Mouse (Mus musculus) intestine, embryonic 16.5 days (tissue): Measurements from ENCODE around the gene Cdh4. TPM values are rescaled to one million over a fixed set of nuclear protein-coding genes. Genes with fewer than 3 reads are reported as not detected.

Experiments
- ATAC-seq: fragments of 200-750 bp; cut with Nextera tagmentation; 2 replicates; pipeline ENCODE4 v1.8.0; 2017; ENCODE audit warnings: moderate TSS enrichment, moderate library complexity
- H3K27ac ChIP-seq: fragments of 300-500 bp; sonication (generic); 2 replicates; pipeline ENCODE4 v1.5.1; 2014; ENCODE audit warnings: mild to moderate bottlenecking, low read length
- H3K27me3 ChIP-seq: fragments of 300-500 bp; sonication (generic); replicated peaks from 2 replicates; pipeline ENCODE4 v1.6.1; 2014; ENCODE audit warnings: low read length, control low read depth, mixed read lengths; ENCODE audit not compliant: control insufficient read depth, insufficient read depth
- H3K36me3 ChIP-seq: fragments of 300-500 bp; sonication (generic); 2 replicates; pipeline ENCODE4 v1.6.1; 2014; ENCODE audit warnings: low read length, control low read depth; ENCODE audit not compliant: control insufficient read depth, insufficient read depth
- H3K4me1 ChIP-seq: fragments of 300-500 bp; sonication (generic); 2 replicates; pipeline ENCODE4 v1.6.1; 2014; ENCODE audit warnings: low read length, control low read depth, mixed read lengths; ENCODE audit not compliant: control insufficient read depth, insufficient read depth
- H3K4me2 ChIP-seq: fragments of 300-500 bp; sonication (generic); 2 replicates; pipeline ENCODE4 v1.6.1; 2014; ENCODE audit warnings: low read depth, low read length, control low read depth
- H3K4me3 ChIP-seq: fragments of 300-500 bp; sonication (generic); 2 replicates; pipeline ENCODE4 v1.5.1; 2014; ENCODE audit warnings: mild to moderate bottlenecking, low read length
- H3K9ac ChIP-seq: fragments of 300-500 bp; sonication (generic); 2 replicates; pipeline ENCODE4 v1.6.1; 2014; ENCODE audit warnings: low read depth, low read length
- H3K9me3 ChIP-seq: fragments of 300-500 bp; sonication (generic); 2 replicates; pipeline ENCODE4 v1.6.1; 2016; ENCODE audit warnings: low read length, control low read depth; ENCODE audit not compliant: control insufficient read depth
- WGBS: fragments of 180-500 bp; shearing (Covaris S2); extraction: QIAGEN DNeasy Blood & Tissue Kit; methylation state at CpG from one replicate; pipeline ENCODE4 v1.1.7; 2014; 5-methylcytosine and 5-hydroxymethylcytosine counted together
- polyA plus RNA-seq: library from polyadenylated mRNA; unstranded; fragments of >200 nt; fragmentation: Nextera tagmentation; extraction: Ambion mirVana; gene quantifications from 2 replicates; pipeline ENCODE4 v1.2.1, GENCODE M21; 2015

Cdh4 gene
- polyA plus RNA-seq, 1 experiment from 2014 or later, result 2.2 TPM

DNA sequence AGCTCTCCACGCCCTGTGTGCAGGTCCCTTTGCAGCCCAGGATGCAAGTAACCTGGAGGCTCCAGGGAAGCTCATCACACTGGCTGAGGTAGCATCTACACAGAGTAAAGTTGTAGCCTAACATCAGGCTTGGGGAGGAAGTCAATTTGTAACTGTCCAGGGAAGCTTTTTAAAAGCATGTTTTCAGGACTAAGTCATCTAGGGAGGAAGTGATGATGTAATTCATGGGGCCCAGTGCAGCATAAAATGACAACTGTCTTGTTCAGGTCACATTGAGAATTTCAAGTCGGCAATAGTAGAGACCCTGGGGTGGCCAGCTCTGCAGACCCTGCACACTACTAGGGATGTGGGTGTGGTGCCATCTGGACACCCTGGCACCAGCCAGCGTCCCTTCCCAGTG, 213.3 kb downstream of the Cdh4 start:
- no peak overlapping the region for H3K4me3 ChIP-seq
- no peaks in the 10 kb centered on the region for H3K36me3 ChIP-seq
- no peaks in the 10 kb centered on the region for H3K9me3 ChIP-seq
- H3K9ac ChIP-seq, result no peak overlapping the region
- 77% methylated on average over 3 of the region's 3 CpGs for WGBS
- ATAC-seq, result no peak
- no peak overlapping the region for H3K4me2 ChIP-seq
- no peaks in the 10 kb centered on the region for H3K4me1 ChIP-seq
- no peaks in the 10 kb centered on the region for H3K27me3 ChIP-seq
- H3K27ac ChIP-seq, result no peak overlapping the region

DNA sequence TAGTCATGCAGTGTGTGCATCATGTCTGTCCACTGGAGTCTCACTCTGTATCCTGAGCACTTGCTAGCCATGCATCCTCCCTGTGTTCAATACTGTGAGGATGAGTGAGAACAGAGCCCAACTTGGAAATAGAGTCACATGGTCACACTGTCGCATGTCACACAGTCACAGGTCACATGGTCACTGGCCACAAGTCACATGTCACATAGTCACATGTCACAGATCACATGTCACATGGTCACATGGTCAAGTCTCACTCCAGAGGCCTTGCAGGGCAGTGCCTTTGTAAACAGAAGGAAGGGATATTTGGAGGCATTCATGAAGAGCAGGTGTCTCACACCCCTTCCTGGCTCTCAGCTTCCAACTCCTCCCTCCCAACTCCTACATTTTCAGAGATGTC, 217.0 kb downstream of the Cdh4 start:
- no peak overlapping the region for H3K9ac ChIP-seq
- 90% methylated on average over 1 of the region's 1 CpGs for WGBS
- no peak for ATAC-seq
- no peak overlapping the region for H3K27ac ChIP-seq
- H3K4me3 ChIP-seq, result no peak overlapping the region
- peaks cover 8% of the 10 kb centered on the region; the same call in 1 of the 2 replicates for H3K4me1 ChIP-seq
- no peaks in the 10 kb centered on the region for H3K36me3 ChIP-seq
- H3K27me3 ChIP-seq, result 0 out of 2 replicates have a peak, but pooled peaks cover 3% of the 10 kb centered on the region
- no peak overlapping the region for H3K4me2 ChIP-seq
- peaks cover 3% of the 10 kb centered on the region; the same call in 1 of the 2 replicates for H3K9me3 ChIP-seq

DNA sequence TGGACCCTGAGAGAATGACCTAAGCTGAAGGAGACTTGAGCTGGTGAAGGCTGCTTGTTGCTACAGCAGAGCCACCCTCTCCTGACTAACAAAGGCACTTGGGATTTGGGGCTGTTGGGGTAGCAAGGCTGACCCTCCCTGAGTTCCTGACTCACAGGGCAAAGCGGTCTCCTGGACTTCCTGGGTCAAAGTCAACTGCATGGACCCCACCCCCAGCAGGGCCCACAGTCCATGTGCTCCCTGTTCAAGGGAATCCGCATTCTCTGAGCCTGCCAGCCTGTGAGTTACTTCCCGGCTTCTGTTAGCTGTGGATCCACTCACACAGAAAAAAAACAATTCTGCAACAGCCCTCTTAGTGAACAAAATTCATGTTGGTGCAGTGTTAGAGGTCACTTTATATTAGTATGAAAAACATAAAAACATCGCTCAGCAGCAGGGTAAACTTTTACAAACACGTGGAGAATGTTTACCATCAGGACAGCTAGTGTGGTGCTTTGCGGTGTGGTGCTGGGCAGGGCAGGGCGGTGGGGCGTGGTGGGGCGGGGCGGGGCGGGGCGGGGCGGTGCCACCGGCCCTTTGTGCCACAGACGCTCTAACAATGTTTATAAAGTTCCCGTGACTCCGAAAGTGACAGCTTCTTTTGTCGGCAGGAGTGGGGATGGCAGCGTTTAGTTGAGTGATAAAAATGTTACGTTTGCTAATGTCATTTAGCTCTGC, 219.9 kb downstream of the Cdh4 start:
- H3K27me3 ChIP-seq, result 0 out of 2 replicates have a peak, but pooled peaks cover 3% of the 10 kb centered on the region
- H3K9ac ChIP-seq, result no peak overlapping the region
- ATAC-seq, result peak; percentile 86
- no peaks in the 10 kb centered on the region for H3K36me3 ChIP-seq
- peak overlapping the region; percentile 19 for H3K4me3 ChIP-seq
- H3K4me2 ChIP-seq, result peak overlapping the region; percentile 51
- WGBS, result under 1% methylated on average over 20 of the region's 20 CpGs
- no peak overlapping the region for H3K27ac ChIP-seq
- peaks cover 3% of the 10 kb centered on the region; the same call in 1 of the 2 replicates for H3K9me3 ChIP-seq
- H3K4me1 ChIP-seq, result peaks cover 8% of the 10 kb centered on the region; the same call in 1 of the 2 replicates

DNA sequence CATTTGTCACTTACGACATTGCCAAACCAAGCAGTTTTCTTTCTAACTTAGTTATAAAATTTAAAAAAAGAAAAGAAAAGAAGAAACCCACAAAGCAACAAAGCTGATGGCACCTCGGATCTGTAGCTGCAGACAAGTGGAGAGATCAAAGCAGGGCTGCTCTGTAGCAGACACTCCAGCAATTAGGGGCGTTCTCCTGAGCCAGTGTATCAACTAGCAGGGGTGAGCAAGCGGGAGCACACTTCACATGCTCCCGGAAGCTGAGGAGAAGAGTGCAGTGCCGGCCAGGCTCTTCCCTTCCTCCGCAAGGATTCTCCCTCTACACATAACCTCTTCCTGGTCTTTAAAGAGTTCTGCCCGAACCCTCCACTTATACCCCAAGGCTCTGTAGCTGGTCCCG, 220.5 kb downstream of the Cdh4 start:
- WGBS, result 6% methylated on average over 9 of the region's 9 CpGs
- H3K27me3 ChIP-seq, result 0 out of 2 replicates have a peak, but pooled peaks cover 3% of the 10 kb centered on the region
- no peaks in the 10 kb centered on the region for H3K36me3 ChIP-seq
- peak overlapping the region; percentile 19 for H3K4me3 ChIP-seq
- peaks cover 3% of the 10 kb centered on the region; the same call in 1 of the 2 replicates for H3K9me3 ChIP-seq
- H3K4me2 ChIP-seq, result peak overlapping the region; percentile 51
- no peak overlapping the region for H3K9ac ChIP-seq
- H3K27ac ChIP-seq, result no peak overlapping the region
- peaks cover 8% of the 10 kb centered on the region; the same call in 1 of the 2 replicates for H3K4me1 ChIP-seq
- peak; percentile 65; the same call in 1 of the 2 replicates for ATAC-seq

DNA sequence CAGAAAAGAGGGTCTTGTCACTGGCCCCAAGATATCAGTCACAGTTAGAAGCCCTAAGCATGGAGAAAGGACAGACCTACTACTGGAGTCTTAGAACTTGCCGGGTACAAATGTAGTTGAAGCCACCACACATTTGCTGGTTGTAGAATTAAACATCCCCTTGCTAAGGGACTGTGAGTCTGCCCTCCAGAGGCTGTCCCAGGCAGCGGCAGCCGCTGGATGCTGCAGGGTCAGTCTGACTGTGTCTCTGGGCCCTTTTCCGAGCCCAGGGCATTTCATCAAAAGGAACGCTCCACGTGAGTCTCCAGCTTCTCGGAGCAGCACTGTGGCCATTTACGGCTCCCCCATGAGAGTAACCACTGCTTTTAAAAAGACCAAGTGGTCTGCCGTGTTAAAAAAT, 221.4 kb downstream of the Cdh4 start:
- 47% methylated on average over 9 of the region's 9 CpGs for WGBS
- no peak for ATAC-seq
- Histone ChIP-seq H3K27me3 (0 out of 2 replicates have a peak, but pooled peaks cover 3% of the 10 kb centered on the region), H3K27ac (no peak overlapping the region), H3K36me3 (no peaks in the 10 kb centered on the region), H3K4me2 (no peak overlapping the region), H3K9ac (no peak overlapping the region), H3K4me3 (no peak overlapping the region), H3K4me1 (peaks cover 8% of the 10 kb centered on the region; the same call in 1 of the 2 replicates), H3K9me3 (peaks cover 3% of the 10 kb centered on the region; the same call in 1 of the 2 replicates)

DNA sequence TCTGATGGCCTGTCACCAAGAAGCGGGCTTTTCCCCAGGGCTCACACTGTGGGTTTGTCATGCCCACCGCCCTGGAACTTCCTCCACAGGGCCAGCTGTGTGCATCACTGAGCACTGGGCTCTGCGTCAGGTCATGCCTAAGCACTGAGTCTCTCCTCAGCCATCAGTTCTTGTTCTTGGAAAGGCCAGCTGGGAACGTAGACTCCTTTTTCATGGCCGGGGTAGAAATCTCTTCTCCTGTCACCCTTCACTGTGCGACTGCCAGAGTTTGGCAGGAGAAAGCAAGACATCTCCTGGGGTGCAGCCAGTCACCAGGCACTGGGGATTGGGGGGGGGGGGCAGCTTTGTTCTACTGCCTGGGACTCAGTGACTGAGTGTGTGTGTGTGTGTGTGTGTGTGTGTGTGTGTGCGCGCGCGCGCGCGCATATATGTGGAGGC, 222.0 kb downstream of the Cdh4 start:
- WGBS, result 85% methylated on average over 13 of the region's 13 CpGs
- Histone ChIP-seq H3K4me2 (no peak overlapping the region), H3K9ac (no peak overlapping the region), H3K4me1 (peaks cover 8% of the 10 kb centered on the region; the same call in 1 of the 2 replicates), H3K27me3 (0 out of 2 replicates have a peak, but pooled peaks cover 3% of the 10 kb centered on the region), H3K4me3 (no peak overlapping the region), H3K36me3 (no peaks in the 10 kb centered on the region), H3K27ac (no peak overlapping the region), H3K9me3 (peaks cover 3% of the 10 kb centered on the region; the same call in 1 of the 2 replicates)
- no peak for ATAC-seq

DNA sequence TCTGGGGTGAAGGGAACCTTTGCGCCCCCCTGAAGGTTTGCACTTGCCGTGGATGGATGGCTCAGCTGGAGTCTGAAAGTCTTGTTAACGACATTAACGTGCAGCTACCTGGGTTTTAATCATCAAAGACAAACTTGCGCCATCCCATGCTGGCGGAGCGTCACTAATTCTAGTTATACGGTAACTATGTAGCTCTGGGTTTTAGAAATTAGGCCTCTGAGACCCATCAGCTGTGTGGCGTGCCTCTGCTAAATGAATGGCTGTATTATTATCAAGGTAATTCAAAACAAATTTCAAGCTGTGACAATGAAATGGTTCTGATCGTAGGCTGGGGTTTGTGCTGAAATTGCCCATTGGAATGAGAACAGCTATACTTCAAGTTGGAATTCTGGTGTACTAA, 228.5 kb downstream of the Cdh4 start:
- Histone ChIP-seq H3K9me3 (no peaks in the 10 kb centered on the region), H3K4me3 (no peak overlapping the region), H3K27ac (no peak overlapping the region), H3K4me2 (no peak overlapping the region), H3K36me3 (no peaks in the 10 kb centered on the region), H3K4me1 (no peaks in the 10 kb centered on the region), H3K9ac (no peak overlapping the region), H3K27me3 (no peaks in the 10 kb centered on the region)
- 63% methylated on average over 10 of the region's 10 CpGs for WGBS
- no peak for ATAC-seq

DNA sequence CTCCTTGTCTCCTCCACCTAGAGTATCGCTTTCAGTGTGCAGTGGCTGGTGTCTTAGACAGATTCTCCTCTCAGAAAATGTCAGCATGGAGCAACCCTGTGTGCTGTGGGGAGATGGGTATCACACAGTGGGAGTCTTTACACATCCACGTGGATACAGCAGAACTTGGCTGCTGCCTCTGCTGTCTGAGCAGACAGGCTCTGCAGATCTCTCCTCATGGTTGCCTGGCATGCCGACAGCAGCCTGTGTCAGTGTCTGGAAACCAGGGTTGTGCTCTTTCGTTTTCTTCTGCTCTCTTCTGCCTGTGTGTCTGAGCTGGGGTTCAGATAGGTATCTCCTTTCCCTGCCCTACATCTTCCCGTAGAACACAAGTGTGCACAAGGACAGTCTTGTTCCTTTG, 237.6 kb downstream of the Cdh4 start:
- WGBS, result 61% methylated on average over 5 of the region's 5 CpGs
- ATAC-seq, result no peak
- Histone ChIP-seq H3K9ac (no peak overlapping the region), H3K9me3 (no peaks in the 10 kb centered on the region), H3K36me3 (no peaks in the 10 kb centered on the region), H3K27ac (no peak overlapping the region), H3K4me1 (no peaks in the 10 kb centered on the region), H3K4me3 (no peak overlapping the region), H3K27me3 (no peaks in the 10 kb centered on the region), H3K4me2 (no peak overlapping the region)

DNA sequence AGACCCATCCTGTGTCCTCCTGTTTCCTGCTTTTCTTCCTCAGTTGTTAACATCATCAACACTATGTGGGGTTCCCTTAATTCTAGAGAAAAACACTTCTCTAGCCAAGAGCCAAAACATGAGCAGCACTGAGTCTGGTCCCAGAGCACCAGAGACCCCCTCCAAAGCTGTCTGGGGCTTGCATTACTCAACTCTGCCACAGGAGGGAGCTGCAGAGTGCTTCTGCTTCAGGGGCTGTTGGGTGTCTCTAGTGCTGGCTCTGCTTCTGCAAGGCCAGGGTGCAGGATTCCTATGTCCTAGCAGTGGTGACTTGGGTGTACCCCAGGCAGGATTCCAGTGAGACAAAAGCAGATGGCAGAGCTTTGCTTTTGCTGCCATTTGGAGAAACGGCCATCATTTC, 239.2 kb downstream of the Cdh4 start:
- H3K4me3 ChIP-seq, result no peak overlapping the region
- no peaks in the 10 kb centered on the region for H3K36me3 ChIP-seq
- no peak overlapping the region for H3K9ac ChIP-seq
- H3K4me1 ChIP-seq, result no peaks in the 10 kb centered on the region
- no peak overlapping the region for H3K4me2 ChIP-seq
- no peaks in the 10 kb centered on the region for H3K9me3 ChIP-seq
- ATAC-seq, result no peak
- WGBS, result 76% methylated on average over 1 of the region's 1 CpGs
- no peak overlapping the region for H3K27ac ChIP-seq
- no peaks in the 10 kb centered on the region for H3K27me3 ChIP-seq
